Mouse (Mus musculus): ENCODE measurements around the gene Hoxd3. TPM values are rescaled to one million over a fixed set of nuclear protein-coding genes. Genes with fewer than 3 reads are reported as not detected.
A peak's percentile ranks its signal among the peaks of the same experiment; 100 is the strongest.

Hoxd3 gene
- total and polyA plus RNA-seq, 3 experiments: not detected

GRCm38 (mm10) chr2:74672481-74673362 lies 39.0 kb upstream of the Hoxd3 start:
- Histone ChIP-seq H3K4me1 (ENCODE audit: control insufficient read depth in 1 of 2, insufficient read depth in 2 of 2, low read length in 2 of 2) (no peaks in the 10 kb centered on the region), H3K4me3 (ENCODE audit: control insufficient read depth in 1 of 2, insufficient read depth in 1 of 2, low read depth in 2 of 2, low read length in 2 of 2) (peak overlapping the region; percentile 54 to 69), H3K27me3 (ENCODE audit: control insufficient read depth in 1 of 2, insufficient read depth in 2 of 2, low read length in 2 of 2) (peaks cover under 1 to 3% of the 10 kb centered on the region in 2 experiments; a peak in 3 of 4 replicates), H3K79me2 (ENCODE audit: control insufficient read depth, insufficient read depth, low read length, poor library complexity) (no peaks in the 10 kb centered on the region), H3K9ac (ENCODE audit: control insufficient read depth, low read depth, low read length, poor library complexity, severe bottlenecking) (peak overlapping the region; percentile 54), H3K36me3 (ENCODE audit: control insufficient read depth in 1 of 2, insufficient read depth in 2 of 2, low read length in 2 of 2) (no peaks in the 10 kb centered on the region), H3K9me3 (replicated peaks; ENCODE audit: insufficient read depth, low read length) (no peaks in the 10 kb centered on the region), H3K27ac (ENCODE audit: control insufficient read depth, low read depth, low read length) (no peak overlapping the region)
- TF ChIP-seq POLR2A (IDR thresholded peaks at IDR 0.05; ENCODE audit: control insufficient read depth in 1 of 2, insufficient read depth in 1 of 2, low read depth in 1 of 2, low read length in 2 of 2, poor library complexity in 1 of 2) (no peak), MAZ (IDR thresholded peaks at IDR 0.05; ENCODE audit: low read depth, low read length) (peak; percentile 64), ELF1 (IDR thresholded peaks at IDR 0.05; ENCODE audit: low read depth, low read length) (no peak), CHD1 (IDR thresholded peaks at IDR 0.05; ENCODE audit: low read depth, low read length) (no peak), SMC3 (IDR thresholded peaks at IDR 0.05; ENCODE audit: low read depth, low read length) (peak; percentile 66), ZC3H11A (IDR thresholded peaks at IDR 0.05; ENCODE audit: low read depth, low read length) (peak; percentile 67), CTCF (IDR thresholded peaks at IDR 0.05 in 2 of 3, conservative IDR thresholded peaks at IDR 0.05 in 1 of 3; ENCODE audit: control insufficient read depth in 1 of 3, insufficient read depth in 1 of 3, low read depth in 2 of 3, low read length in 3 of 3, poor library complexity in 1 of 3, severe bottlenecking in 1 of 3) (peak in 2 of 3 experiments; percentile 70 to 96; a peak in 5 of 6 replicates), MXI1 (IDR thresholded peaks at IDR 0.05; ENCODE audit: low read depth, low read length) (0 out of 2 replicates have a peak, but pooled peaks have one; percentile 19), RAD21 (IDR thresholded peaks at IDR 0.05; ENCODE audit: low read depth, low read length) (peak; percentile 82)
- peak; percentile 84 for DNase-seq (ENCODE audit: low read depth, low spot score)

- H3K9ac ChIP-seq (ENCODE audit: control insufficient read depth, low read depth, low read length, poor library complexity, severe bottlenecking): no peak overlapping the region
- H3K36me3 ChIP-seq (ENCODE audit: control insufficient read depth in 1 of 2, insufficient read depth in 2 of 2, low read length in 2 of 2): no peaks in the 10 kb centered on the region
- no peaks in the 10 kb centered on the region for H3K9me3 ChIP-seq (replicated peaks; ENCODE audit: insufficient read depth, low read length)
- no peak overlapping the region for H3K4me3 ChIP-seq (ENCODE audit: control insufficient read depth in 1 of 2, insufficient read depth in 1 of 2, low read depth in 2 of 2, low read length in 2 of 2)
- H3K79me2 ChIP-seq (ENCODE audit: control insufficient read depth, insufficient read depth, low read length, poor library complexity): no peaks in the 10 kb centered on the region
- no peak overlapping the region for H3K27ac ChIP-seq (ENCODE audit: control insufficient read depth, low read depth, low read length)
- no peaks in the 10 kb centered on the region for H3K4me1 ChIP-seq (ENCODE audit: control insufficient read depth in 1 of 2, insufficient read depth in 2 of 2, low read length in 2 of 2)
- peaks cover 2 to 3% of the 10 kb centered on the region in 2 experiments; a peak in 3 of 4 replicates for H3K27me3 ChIP-seq (ENCODE audit: control insufficient read depth in 1 of 2, insufficient read depth in 2 of 2, low read length in 2 of 2)
- TF ChIP-seq POLR2AphosphoS2 (IDR thresholded peaks at IDR 0.05; ENCODE audit: low read length) (no peak), MAFK (IDR thresholded peaks at IDR 0.05; ENCODE audit: borderline replicate concordance, low read depth, low read length) (no peak), ZKSCAN1 (IDR thresholded peaks at IDR 0.05; ENCODE audit: low read depth, low read length) (no peak)
- DNase-seq (ENCODE audit: low read depth, low spot score): no peak
Measured at GRCm38 (mm10) chr2:74673835-74674425, 37.8 kb upstream of the Hoxd3 start.
